Mouse (Mus musculus) forebrain, postnatal 0 days (tissue): ENCODE results near the gene Tgfbr3l. TPM values are rescaled to one million over a fixed set of nuclear protein-coding genes. Genes with fewer than 3 reads are reported as not detected.

Experiments
- ATAC-seq: fragments of 200-750 bp; cut with Nextera tagmentation; 2 replicates; pipeline ENCODE4 v1.8.0; 2017; ENCODE audit warnings: mild to moderate bottlenecking, moderate library complexity
- DNase-seq: peaks from one replicate; pipeline ENCODE4 v3.0.0-alpha.2; 2015
- H3K27ac ChIP-seq: fragments of 300-500 bp; sonication (generic); 2 replicates; pipeline ENCODE4 v1.5.1; 2014; ENCODE audit warnings: low read depth, mild to moderate bottlenecking, antibody characterized with exemption, low read length, moderate library complexity, mixed read lengths
- H3K27me3 ChIP-seq: fragments of 300-500 bp; sonication (generic); 2 replicates; pipeline ENCODE4 v1.6.1; 2014; ENCODE audit warnings: mild to moderate bottlenecking, low read length, mixed read lengths; ENCODE audit not compliant: insufficient read depth
- H3K36me3 ChIP-seq: fragments of 300-500 bp; sonication (generic); 2 replicates; pipeline ENCODE4 v1.6.1; 2014; ENCODE audit warnings: mild to moderate bottlenecking, moderate library complexity; ENCODE audit not compliant: insufficient read depth
- H3K4me1 ChIP-seq: fragments of 300-500 bp; sonication (generic); 2 replicates; pipeline ENCODE4 v1.6.1; 2014; ENCODE audit warnings: antibody characterized with exemption; ENCODE audit not compliant: insufficient read depth
- H3K4me2 ChIP-seq: fragments of 300-500 bp; sonication (generic); 2 replicates; pipeline ENCODE4 v1.6.1; 2014; ENCODE audit warnings: low read depth, mild to moderate bottlenecking, moderate library complexity
- H3K4me3 ChIP-seq: fragments of 300-500 bp; sonication (generic); 2 replicates; pipeline ENCODE4 v1.5.1; 2014; ENCODE audit warnings: low read depth, low read length, mixed read lengths
- H3K9ac ChIP-seq: fragments of 300-500 bp; sonication (generic); 2 replicates; pipeline ENCODE4 v1.6.1; 2014; ENCODE audit warnings: mild to moderate bottlenecking
- H3K9me3 ChIP-seq: fragments of 300-500 bp; sonication (generic); 2 replicates; pipeline ENCODE4 v1.6.1; 2016; ENCODE audit warnings: low read length
- CTCF ChIP-seq: sonication (generic); IDR thresholded peaks from 2 replicates; pipeline ENCODE4 v1.5.1; 2016; ENCODE audit warnings: antibody characterized with exemption, control low read depth, low read depth
- WGBS: fragments of 180-500 bp; shearing (Covaris S2); extraction: QIAGEN DNeasy Blood & Tissue Kit; methylation state at CpG from one replicate; pipeline ENCODE4 v1.1.7; 2014; 5-methylcytosine and 5-hydroxymethylcytosine counted together
- polyA plus RNA-seq: library from polyadenylated mRNA; unstranded; fragments of >200 nt; fragmentation: Nextera tagmentation; extraction: Ambion mirVana; gene quantifications from 2 replicates; pipeline ENCODE4 v1.2.1, GENCODE M21; 2015
- total RNA-seq: library from RNA; depleted of rRNA; stranded (reverse); fragments of >200 nt; gene quantifications from 2 replicates; pipeline ENCODE4 v1.2.3, GENCODE M21; 2014; rRNA removed

The Tgfbr3l gene
- total and polyA plus RNA-seq, 2 experiments from 2014 or later: 1.3 to 18.6 TPM

DNA sequence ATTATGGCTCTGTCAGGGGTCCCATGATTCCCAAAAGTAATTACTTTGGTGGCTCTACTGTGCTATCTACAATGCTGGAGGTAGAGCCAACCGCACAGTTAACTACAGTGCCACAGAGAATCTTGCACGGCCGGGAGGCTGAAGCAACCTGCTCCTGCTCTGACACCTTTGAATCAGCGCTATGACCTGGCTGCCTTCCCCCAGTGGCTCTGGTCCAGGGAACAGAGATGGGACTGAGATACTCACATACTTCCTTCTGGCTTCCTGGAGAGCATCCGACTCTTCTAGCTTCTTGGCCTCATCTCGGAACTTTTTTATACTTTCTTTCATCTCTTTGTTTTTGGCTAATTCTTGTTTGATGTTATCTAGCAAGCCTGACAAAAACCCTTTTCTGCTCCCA lies 21.6 kb downstream of the Tgfbr3l start:
- Histone ChIP-seq H3K4me3 (no peak overlapping the region), H3K36me3 (peaks cover 72% of the 10 kb centered on the region), H3K27ac (no peak overlapping the region), H3K4me1 (no peaks in the 10 kb centered on the region), H3K9ac (no peak overlapping the region), H3K27me3 (no peaks in the 10 kb centered on the region), H3K9me3 (no peaks in the 10 kb centered on the region), H3K4me2 (no peak overlapping the region)
- 94% methylated on average over 6 of the region's 6 CpGs for WGBS
- ATAC-seq (no peak), DNase-seq (no peak)
- no peak for TF ChIP-seq CTCF

DNA sequence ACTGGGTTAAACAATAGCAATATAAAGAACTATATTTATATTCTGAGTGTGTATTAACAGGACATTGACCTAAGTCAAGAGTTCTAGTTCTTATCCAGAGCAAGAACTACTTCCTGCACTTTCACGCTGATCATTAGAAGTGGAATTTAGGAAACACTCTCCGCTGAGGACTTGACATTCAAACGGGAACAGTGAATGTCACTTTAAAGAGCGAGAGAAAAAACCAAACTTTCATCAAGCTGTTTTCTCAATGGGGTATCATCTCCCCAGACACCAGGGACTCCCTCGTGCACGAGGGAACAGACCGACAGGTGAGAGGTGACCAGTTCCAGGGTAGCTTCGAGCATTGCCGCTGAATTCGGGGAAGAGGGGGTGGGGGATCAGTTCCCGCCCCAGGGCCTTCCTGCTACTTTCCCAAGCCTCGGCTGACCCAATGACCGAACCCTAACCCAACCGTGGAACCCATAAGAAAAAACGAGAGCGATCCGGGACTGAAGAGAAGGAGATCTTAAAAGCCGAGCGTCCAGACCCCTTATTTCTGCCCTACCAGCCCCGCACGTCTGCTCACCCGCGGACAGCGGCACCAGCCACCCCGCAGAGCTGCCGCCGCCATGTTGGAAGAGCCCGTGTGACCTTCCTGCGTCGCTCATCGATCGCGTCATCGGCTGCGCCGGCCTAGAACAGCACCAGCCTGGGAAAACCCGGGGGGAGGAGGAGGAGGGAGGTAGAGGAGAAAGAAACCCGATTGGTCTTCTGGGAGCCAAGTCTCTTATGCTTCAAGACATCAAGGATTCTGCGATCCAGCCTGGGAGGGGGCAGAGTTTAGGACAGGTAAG lies 27.5 kb downstream of the Tgfbr3l start, which contains the start of gene Timm44:
Gene Timm44 (minus strand): TSS at position 639 of the 836 bp plus-strand sequence.
- peak; percentile 99 for ATAC-seq

GRCm38 (mm10) chr8:4276111-4276465 lies 28.1 kb downstream of the Tgfbr3l start:
- DNase-seq: no peak
- 23% methylated on average over 9 of the region's 9 CpGs for WGBS
- H3K9me3 ChIP-seq: no peaks in the 10 kb centered on the region
- no peaks in the 10 kb centered on the region for H3K27me3 ChIP-seq
- H3K36me3 ChIP-seq: peaks cover 17% of the 10 kb centered on the region; the same call in 1 of the 2 replicates
- H3K27ac ChIP-seq: peak overlapping the region; percentile 80
- peak overlapping the region; percentile 77 for H3K9ac ChIP-seq
- peak overlapping the region; percentile 74 for H3K4me2 ChIP-seq
- H3K4me1 ChIP-seq: peaks cover 7% of the 10 kb centered on the region; the same call in 1 of the 2 replicates
- H3K4me3 ChIP-seq: peak overlapping the region; percentile 77
- no peak for TF ChIP-seq CTCF
- peak; percentile 61 for ATAC-seq

More for the DNA sequence above, 27.5 kb downstream of the Tgfbr3l start, which contains the start of gene Timm44:
- Histone ChIP-seq H3K27me3 (no peaks in the 10 kb centered on the region), H3K36me3 (peaks cover 17% of the 10 kb centered on the region; the same call in 1 of the 2 replicates), H3K4me2 (peak within 1 kb of the TSS; percentile 74), H3K27ac (peak within 1 kb of the TSS; percentile 80), H3K9me3 (no peaks in the 10 kb centered on the region), H3K9ac (peak within 1 kb of the TSS; percentile 77), H3K4me3 (peak within 1 kb of the TSS; percentile 77), H3K4me1 (peaks cover 7% of the 10 kb centered on the region; the same call in 1 of the 2 replicates)
- TF ChIP-seq CTCF: no peak
- 1% methylated on average over 39 of the region's 39 CpGs for WGBS
- peak; percentile 98 for DNase-seq

- no peak overlapping the region for H3K4me3 ChIP-seq
- WGBS: 89% methylated on average over 5 of the region's 5 CpGs
- peaks cover 66% of the 10 kb centered on the region for H3K36me3 ChIP-seq
These were observed 44.7 kb downstream of the Tgfbr3l start for GRCm38 (mm10) chr8:4292738-4293137.

DNA sequence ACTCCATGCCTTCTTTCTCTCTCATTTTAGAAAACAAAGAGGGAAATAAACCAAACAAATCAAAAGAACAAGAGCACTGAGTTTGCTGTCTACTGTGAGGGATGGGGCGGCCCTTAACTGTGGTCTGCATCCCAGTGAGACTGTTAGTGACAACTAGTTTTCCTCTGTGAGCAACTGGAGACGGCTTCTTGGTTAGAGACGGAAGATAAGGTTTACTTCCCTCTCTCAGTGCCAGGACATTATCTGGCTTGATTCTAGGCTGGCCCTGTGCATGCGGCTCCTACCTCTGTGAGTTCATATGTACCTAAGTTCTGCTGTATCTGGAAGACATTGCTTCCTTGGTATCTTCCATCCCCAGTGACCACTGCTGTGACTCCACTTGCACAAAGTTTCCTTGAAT lies 49.8 kb downstream of the Tgfbr3l start:
- Histone ChIP-seq H3K9ac (no peak overlapping the region), H3K36me3 (peaks cover 72% of the 10 kb centered on the region), H3K27me3 (no peaks in the 10 kb centered on the region), H3K4me1 (no peaks in the 10 kb centered on the region), H3K4me3 (no peak overlapping the region), H3K9me3 (no peaks in the 10 kb centered on the region), H3K27ac (no peak overlapping the region), H3K4me2 (no peak overlapping the region)
- DNase-seq: no peak
- 86% methylated on average over 4 of the region's 4 CpGs for WGBS
- ATAC-seq: no peak
- no peak for TF ChIP-seq CTCF

More at GRCm38 (mm10) chr8:4292738-4293137, 44.7 kb downstream of the Tgfbr3l start:
- H3K9me3 ChIP-seq: no peaks in the 10 kb centered on the region
- TF ChIP-seq CTCF: peak; percentile 39
- no peaks in the 10 kb centered on the region for H3K27me3 ChIP-seq
- H3K27ac ChIP-seq: no peak overlapping the region
- no peak for DNase-seq
- ATAC-seq: peak; percentile 26; the same call in 1 of the 2 replicates
- H3K9ac ChIP-seq: no peak overlapping the region
- no peaks in the 10 kb centered on the region for H3K4me1 ChIP-seq
- H3K4me2 ChIP-seq: no peak overlapping the region

Other genes starting within 250 kb of the Tgfbr3l start
- gene Cd209f, start 142.4 kb upstream of the Tgfbr3l start, total RNA-seq: 0.62 TPM in 1 of 2 replicates, not detected in the other
- 0.62 and 0.78 TPM in 2 replicates for gene Cd209f, start 142.4 kb upstream of the Tgfbr3l start, polyA plus RNA-seq
- 0.76 TPM in 1 of 2 replicates, not detected in the other for gene Cd209g, start 114.1 kb upstream of the Tgfbr3l start, total RNA-seq
- gene Cd209g, start 114.1 kb upstream of the Tgfbr3l start, polyA plus RNA-seq: not detected in 2 replicates
- 156 and 159 TPM in 2 replicates for gene Evi5l, start 81.6 kb upstream of the Tgfbr3l start, total RNA-seq
- 82.5 and 90.3 TPM in 2 replicates for gene Evi5l, start 81.6 kb upstream of the Tgfbr3l start, polyA plus RNA-seq
- gene Prr36, start 30.8 kb upstream of the Tgfbr3l start, total RNA-seq: 12.7 and 14.8 TPM in 2 replicates
- 28.8 and 37.2 TPM in 2 replicates for gene Prr36, start 30.8 kb upstream of the Tgfbr3l start, polyA plus RNA-seq
- not detected in 2 replicates for gene Lrrc8e, start 21.4 kb upstream of the Tgfbr3l start, total RNA-seq
- 0.08 TPM in 1 of 2 replicates, not detected in the other for gene Lrrc8e, start 21.4 kb upstream of the Tgfbr3l start, polyA plus RNA-seq
- gene Map2k7, start 9.5 kb upstream of the Tgfbr3l start, total RNA-seq: 26.3 and 45.8 TPM in 2 replicates
- 19.2 and 24.4 TPM in 2 replicates for gene Map2k7, start 9.5 kb upstream of the Tgfbr3l start, polyA plus RNA-seq
- 1.3 TPM in 1 of 2 replicates, not detected in the other for gene Gm49320, start 9.3 kb upstream of the Tgfbr3l start, total RNA-seq
- gene Gm49320, start 9.3 kb upstream of the Tgfbr3l start, polyA plus RNA-seq: 0.10 and 0.67 TPM in 2 replicates
- 56.8 and 58.2 TPM in 2 replicates for gene Snapc2, start 4.9 kb downstream of the Tgfbr3l start, total RNA-seq
- 56.0 and 65.5 TPM in 2 replicates for gene Snapc2, start 4.9 kb downstream of the Tgfbr3l start, polyA plus RNA-seq
- 111 and 113 TPM in 2 replicates for gene Ctxn1, start 11.1 kb downstream of the Tgfbr3l start, total RNA-seq
- gene Ctxn1, start 11.1 kb downstream of the Tgfbr3l start, polyA plus RNA-seq: 452 and 513 TPM in 2 replicates
- gene Timm44, start 27.7 kb downstream of the Tgfbr3l start, total RNA-seq: 65.7 and 67.9 TPM in 2 replicates
- gene Timm44, start 27.7 kb downstream of the Tgfbr3l start, polyA plus RNA-seq: 33.7 and 35.1 TPM in 2 replicates
- gene Ccl25, start 77.0 kb downstream of the Tgfbr3l start, total RNA-seq: 9.9 and 11.8 TPM in 2 replicates
- 18.4 and 19.2 TPM in 2 replicates for gene Ccl25, start 77.0 kb downstream of the Tgfbr3l start, polyA plus RNA-seq
- 49.2 and 66.6 TPM in 2 replicates for gene Elavl1, start 77.2 kb downstream of the Tgfbr3l start, total RNA-seq
- gene Elavl1, start 77.2 kb downstream of the Tgfbr3l start, polyA plus RNA-seq: 46.7 and 60.7 TPM in 2 replicates
- gene Cers4, start 244.8 kb downstream of the Tgfbr3l start, total RNA-seq: 36.2 and 67.8 TPM in 2 replicates
- gene Cers4, start 244.8 kb downstream of the Tgfbr3l start, polyA plus RNA-seq: 27.9 and 50.5 TPM in 2 replicates